Mouse (Mus musculus) ES-Bruce4 (cell line): ENCODE data around the gene Espl1.

Experiments used
- CTCF ChIP-seq: IDR thresholded peaks from one replicate; pipeline ENCODE4 v1.8.1; 2011; ENCODE audit warnings: low read depth, low read length
- POLR2A ChIP-seq: IDR thresholded peaks from one replicate; pipeline ENCODE4 v1.8.1; 2011; ENCODE audit warnings: low read length; ENCODE audit not compliant: insufficient read depth

GRCm38 (mm10) chr15:102335254-102335653, 39.2 kb downstream of the Espl1 start:
- TF ChIP-seq CTCF (no peak), POLR2A (no peak)
